Mouse (Mus musculus) liver, postnatal 0 days (tissue): Measurements from ENCODE around the gene Lfng.

Experiments
- CTCF ChIP-seq: sonication (generic); IDR thresholded peaks from 2 replicates; pipeline ENCODE4 v1.5.1; 2016; ENCODE audit warnings: antibody characterized with exemption, low read depth
- EP300 ChIP-seq: IDR thresholded peaks from 2 replicates; pipeline ENCODE4 v1.6.1; 2016; ENCODE audit warnings: antibody characterized with exemption, low read depth, mild to moderate bottlenecking

- peak; percentile 63 for TF ChIP-seq CTCF
- TF ChIP-seq EP300 = no peak
Observed at GRCm38 (mm10) chr5:140640812-140641211, 33.7 kb downstream of the Lfng start.
